Mouse (Mus musculus): ENCODE data around the gene Slc15a3. TPM values are rescaled to one million over a fixed set of nuclear protein-coding genes. Genes with fewer than 3 reads are reported as not detected.

Slc15a3 gene
- polyA plus RNA-seq (2015; fragmentation: Nextera tagmentation; extraction: Ambion mirVana) = 2.0 and 2.3 TPM in 2 replicates

DNA sequence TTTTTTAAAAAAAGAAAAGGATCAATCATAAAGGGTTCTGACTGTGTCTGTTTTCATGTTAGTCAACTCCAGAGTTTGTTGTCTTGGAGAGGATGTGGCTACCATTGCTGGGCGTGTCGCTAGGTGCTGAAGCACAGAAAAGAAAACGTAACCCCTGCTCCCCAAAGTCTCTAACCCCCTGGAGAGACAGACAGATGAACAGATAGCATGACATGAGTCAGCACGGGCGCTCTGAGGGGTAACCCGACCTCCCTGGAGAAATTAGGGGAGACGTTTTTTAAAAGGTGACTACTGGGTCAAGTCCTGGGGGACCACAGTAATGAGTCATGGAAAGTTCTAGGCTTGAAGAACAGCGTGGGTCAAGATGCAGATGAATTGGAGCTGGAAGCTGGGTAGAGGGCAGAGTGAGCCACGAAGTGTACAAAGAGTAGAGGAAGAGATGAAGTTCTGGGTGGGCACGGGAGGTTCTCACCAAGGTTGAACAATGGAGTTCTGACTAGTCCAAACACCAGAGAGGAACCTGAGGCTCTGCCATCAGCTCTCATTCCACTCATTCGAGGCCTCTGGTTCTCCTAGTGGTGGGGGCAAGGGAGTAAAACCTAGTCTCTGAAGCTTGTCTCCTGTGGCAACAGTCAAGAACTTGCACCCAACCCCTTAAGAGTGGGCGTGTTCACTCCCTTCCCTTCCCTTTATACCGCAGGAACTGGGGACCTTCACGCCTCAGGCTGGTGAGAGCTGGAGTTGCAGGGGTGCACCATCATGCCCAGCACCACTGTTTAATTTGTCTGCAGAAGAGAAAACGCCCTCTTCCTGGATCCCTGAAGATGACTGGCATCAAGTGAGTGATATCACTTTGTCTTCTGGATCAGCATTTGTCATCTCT is at the start of gene Slc15a3:
Slc15a3 (plus strand) TSS at position 718 of the 883 bp plus-strand sequence.
- ATAC-seq (ENCODE audit: insufficient number of reproducible peaks, low FRiP score, low TSS enrichment, low read depth) = no peak
- H3K4me2 ChIP-seq (replicated peaks) = no peak within 1 kb of the TSS
- 66% methylated on average over 15 of the region's 15 CpGs for WGBS

DNA sequence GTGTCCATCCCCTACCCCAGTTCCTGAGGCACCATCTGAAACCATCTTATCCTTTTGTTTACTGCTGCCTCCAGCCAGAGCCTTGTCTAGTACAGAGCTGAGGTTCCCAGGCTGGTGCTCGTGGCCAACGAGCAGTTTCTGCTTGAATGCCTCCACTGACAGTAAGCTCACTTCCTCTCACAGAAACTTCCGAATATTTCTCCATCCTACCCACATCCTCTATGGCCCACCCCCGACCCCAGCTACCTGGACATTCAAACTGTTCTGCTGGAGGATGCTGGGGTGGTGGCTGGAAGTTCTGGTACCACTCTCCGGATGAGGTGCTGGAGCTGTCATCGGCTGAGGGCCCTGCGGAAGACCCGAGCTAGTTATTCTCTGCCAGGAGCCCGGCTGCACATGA is 49.2 kb upstream of the Slc15a3 start:
- Histone ChIP-seq H3K9me3 (replicated peaks) (no peaks in the 10 kb centered on the region), H3K36me3 (no peaks in the 10 kb centered on the region), H3K4me3 (replicated peaks) (no peak overlapping the region), H3K27me3 (no peaks in the 10 kb centered on the region), H3K4me1 (0 out of 2 replicates have a peak, but pooled peaks cover under 1% of the 10 kb centered on the region), H3K4me2 (replicated peaks) (no peak overlapping the region), H3K27ac (replicated peaks) (no peak overlapping the region), H3K9ac (no peak overlapping the region)
- 70% methylated on average over 9 of the region's 9 CpGs for whole genome bisulfite sequencing
- ATAC-seq (ENCODE audit: insufficient number of reproducible peaks, low FRiP score, low TSS enrichment, low read depth) = no peak

More for the DNA sequence above, at the start of gene Slc15a3:
- Histone ChIP-seq H3K27ac (replicated peaks) (no peak within 1 kb of the TSS), H3K9ac (no peak within 1 kb of the TSS), H3K4me1 (peaks cover 6% of the 10 kb centered on the region; the same call in 1 of the 2 replicates), H3K27me3 (no peaks in the 10 kb centered on the region), H3K36me3 (no peaks in the 10 kb centered on the region), H3K9me3 (replicated peaks) (no peaks in the 10 kb centered on the region), H3K4me3 (replicated peaks) (no peak within 1 kb of the TSS)

DNA sequence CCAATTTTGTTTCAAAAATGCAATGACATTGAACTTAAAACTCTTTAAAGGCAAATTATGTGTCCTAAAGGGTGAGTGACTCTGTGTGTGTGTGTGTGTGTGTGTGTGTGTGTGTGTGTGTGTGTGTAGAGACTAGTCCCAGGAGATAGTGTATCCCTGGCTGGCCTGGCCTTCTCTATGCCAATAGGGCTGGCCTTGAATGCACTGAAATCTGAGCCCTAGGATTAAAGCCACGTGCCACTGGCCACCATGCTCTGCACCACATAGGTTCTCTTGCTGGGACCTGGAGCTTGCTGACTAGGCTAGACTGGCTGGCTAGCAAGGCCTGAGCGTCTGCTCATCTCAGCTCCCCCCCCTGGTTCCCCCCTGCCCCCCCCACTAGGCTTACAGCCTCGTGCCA is 46.5 kb upstream of the Slc15a3 start:
- Histone ChIP-seq H3K4me3 (replicated peaks) (no peak overlapping the region), H3K9ac (no peak overlapping the region), H3K27me3 (no peaks in the 10 kb centered on the region), H3K4me1 (no peaks in the 10 kb centered on the region), H3K36me3 (no peaks in the 10 kb centered on the region), H3K27ac (replicated peaks) (no peak overlapping the region), H3K4me2 (replicated peaks) (no peak overlapping the region), H3K9me3 (replicated peaks) (no peaks in the 10 kb centered on the region)
- 33% methylated on average over 3 of the region's 3 CpGs for WGBS
- no peak for ATAC-seq (ENCODE audit: insufficient number of reproducible peaks, low FRiP score, low TSS enrichment, low read depth)

DNA sequence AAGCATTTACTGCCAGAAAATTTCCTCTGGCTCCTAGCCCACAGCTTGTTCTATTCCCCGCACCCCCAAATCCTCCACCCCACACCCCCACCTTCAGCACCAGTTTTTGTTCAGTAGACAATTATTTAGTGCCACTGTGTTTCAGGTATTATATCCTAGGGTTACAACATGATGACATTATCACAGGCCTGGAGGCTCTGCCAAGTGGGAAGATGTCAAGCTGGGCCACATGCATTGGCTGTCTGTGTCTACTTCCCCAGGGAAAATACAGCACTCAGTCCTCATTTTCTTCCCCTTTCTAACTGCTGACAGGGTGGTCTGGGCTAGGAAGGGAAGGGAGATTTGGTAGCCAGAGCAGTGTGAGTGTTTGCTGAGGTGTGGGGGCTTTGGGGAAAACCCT is 44.6 kb upstream of the Slc15a3 start:
- Histone ChIP-seq H3K9me3 (replicated peaks) (no peaks in the 10 kb centered on the region), H3K27me3 (no peaks in the 10 kb centered on the region), H3K4me1 (no peaks in the 10 kb centered on the region), H3K27ac (replicated peaks) (no peak overlapping the region), H3K4me3 (replicated peaks) (no peak overlapping the region), H3K4me2 (replicated peaks) (no peak overlapping the region), H3K36me3 (no peaks in the 10 kb centered on the region), H3K9ac (no peak overlapping the region)
- WGBS = 80% methylated on average over 1 of the region's 1 CpGs
- no peak for ATAC-seq (ENCODE audit: insufficient number of reproducible peaks, low FRiP score, low TSS enrichment, low read depth)

DNA sequence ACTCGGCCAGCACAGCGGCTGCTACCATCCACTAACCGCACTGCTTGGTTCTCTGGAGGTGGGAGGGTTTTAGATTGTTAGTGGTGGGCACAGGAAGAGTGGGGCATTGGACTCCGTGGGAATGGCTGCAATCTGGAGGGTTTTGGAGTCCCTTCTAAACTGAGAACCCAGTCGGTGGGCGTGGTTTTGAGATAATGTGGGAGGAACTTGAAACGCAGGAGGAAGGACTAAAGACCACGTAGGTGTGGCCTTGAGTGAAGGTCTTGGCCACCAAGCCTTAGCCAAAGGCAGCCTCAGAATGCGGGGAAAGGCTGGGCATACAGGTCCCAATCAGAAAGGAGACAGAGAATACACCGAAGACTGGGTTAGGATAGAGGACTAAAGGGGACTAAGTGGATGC is 41.0 kb upstream of the Slc15a3 start:
- Histone ChIP-seq H3K4me2 (replicated peaks) (no peak overlapping the region), H3K27ac (replicated peaks) (no peak overlapping the region), H3K27me3 (no peaks in the 10 kb centered on the region), H3K9ac (no peak overlapping the region), H3K36me3 (no peaks in the 10 kb centered on the region), H3K4me1 (no peaks in the 10 kb centered on the region), H3K9me3 (replicated peaks) (no peaks in the 10 kb centered on the region), H3K4me3 (replicated peaks) (no peak overlapping the region)
- 75% methylated on average over 10 of the region's 10 CpGs for WGBS
- no peak; the same call in 1 of the 2 replicates for ATAC-seq (ENCODE audit: insufficient number of reproducible peaks, low FRiP score, low TSS enrichment, low read depth)

DNA sequence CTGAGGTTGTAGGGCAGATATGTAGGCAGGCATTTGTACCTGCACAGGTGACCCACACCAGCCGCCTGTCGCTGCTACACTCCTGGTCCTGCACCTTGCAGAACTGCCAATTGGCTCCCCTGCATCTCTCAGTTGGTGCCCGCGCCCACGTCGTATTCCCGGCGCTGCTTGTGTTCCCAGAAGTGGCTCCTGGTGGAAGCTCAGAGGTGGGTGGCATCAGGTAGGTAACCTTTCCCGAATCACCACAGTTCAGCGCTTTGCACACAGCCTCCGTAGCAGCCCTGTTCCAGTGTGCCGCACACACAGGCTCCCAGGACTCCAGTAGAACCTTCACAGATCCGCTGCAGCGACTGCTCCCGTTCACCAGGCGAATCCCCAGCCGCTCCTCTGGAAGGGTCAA is 40.4 kb upstream of the Slc15a3 start:
- Histone ChIP-seq H3K9me3 (replicated peaks) (no peaks in the 10 kb centered on the region), H3K4me1 (no peaks in the 10 kb centered on the region), H3K27me3 (no peaks in the 10 kb centered on the region), H3K9ac (no peak overlapping the region), H3K36me3 (no peaks in the 10 kb centered on the region), H3K4me3 (replicated peaks) (no peak overlapping the region), H3K4me2 (replicated peaks) (no peak overlapping the region), H3K27ac (replicated peaks) (no peak overlapping the region)
- ATAC-seq (ENCODE audit: insufficient number of reproducible peaks, low FRiP score, low TSS enrichment, low read depth) = no peak
- WGBS = 91% methylated on average over 17 of the region's 17 CpGs

DNA sequence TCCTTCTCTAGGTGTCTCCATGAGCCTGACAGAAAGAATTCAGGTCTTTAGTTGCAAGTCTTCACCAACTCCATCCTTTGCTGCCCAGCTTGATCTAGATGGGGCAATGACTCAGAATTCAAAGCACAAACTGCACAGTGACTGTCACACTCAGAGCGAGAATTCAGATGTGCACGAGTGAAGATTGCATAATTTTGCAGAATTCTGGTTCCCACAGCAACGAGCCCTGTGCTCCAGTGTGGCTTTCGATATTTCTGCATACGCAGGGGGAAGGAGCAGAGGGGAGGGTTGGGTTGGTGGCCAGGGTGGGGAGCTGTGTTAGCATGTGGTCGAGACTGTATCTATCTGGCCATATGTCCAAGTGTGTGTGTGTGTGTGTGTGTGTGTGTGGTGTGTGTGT is 38.5 kb upstream of the Slc15a3 start:
- H3K4me1 ChIP-seq = no peaks in the 10 kb centered on the region
- 45% methylated on average over 6 of the region's 6 CpGs for WGBS
- no peak overlapping the region for H3K9ac ChIP-seq
- no peak for ATAC-seq (ENCODE audit: insufficient number of reproducible peaks, low FRiP score, low TSS enrichment, low read depth)
- no peak overlapping the region for H3K27ac ChIP-seq (replicated peaks)
- no peaks in the 10 kb centered on the region for H3K9me3 ChIP-seq (replicated peaks)
- no peak overlapping the region for H3K4me2 ChIP-seq (replicated peaks)
- H3K36me3 ChIP-seq = no peaks in the 10 kb centered on the region
- no peak overlapping the region for H3K4me3 ChIP-seq (replicated peaks)
- no peaks in the 10 kb centered on the region for H3K27me3 ChIP-seq

DNA sequence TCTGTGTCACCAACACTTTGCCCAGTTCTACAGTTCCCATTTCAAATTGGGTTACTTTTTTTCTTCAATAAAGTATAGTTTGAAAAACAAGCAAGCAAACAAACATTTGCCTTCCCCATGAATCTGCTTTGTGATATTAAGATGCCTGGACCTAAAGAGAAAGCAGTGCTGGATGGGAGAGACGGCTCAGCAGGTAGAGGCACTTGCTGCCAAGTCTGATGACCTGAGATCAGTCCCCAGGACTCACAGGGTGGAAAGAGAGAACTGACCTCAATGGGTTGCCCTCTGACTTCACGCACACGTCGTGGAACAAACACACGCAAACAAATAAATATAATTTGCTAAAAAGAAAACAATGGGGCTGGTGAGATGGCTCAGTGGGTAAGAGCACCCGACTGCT is 37.6 kb upstream of the Slc15a3 start:
- Histone ChIP-seq H3K4me1 (no peaks in the 10 kb centered on the region), H3K4me3 (replicated peaks) (no peak overlapping the region), H3K4me2 (replicated peaks) (no peak overlapping the region), H3K9me3 (replicated peaks) (no peaks in the 10 kb centered on the region), H3K27me3 (no peaks in the 10 kb centered on the region), H3K27ac (replicated peaks) (no peak overlapping the region), H3K9ac (no peak overlapping the region), H3K36me3 (no peaks in the 10 kb centered on the region)
- no peak for ATAC-seq (ENCODE audit: insufficient number of reproducible peaks, low FRiP score, low TSS enrichment, low read depth)
- 82% methylated on average over 6 of the region's 6 CpGs for WGBS

DNA sequence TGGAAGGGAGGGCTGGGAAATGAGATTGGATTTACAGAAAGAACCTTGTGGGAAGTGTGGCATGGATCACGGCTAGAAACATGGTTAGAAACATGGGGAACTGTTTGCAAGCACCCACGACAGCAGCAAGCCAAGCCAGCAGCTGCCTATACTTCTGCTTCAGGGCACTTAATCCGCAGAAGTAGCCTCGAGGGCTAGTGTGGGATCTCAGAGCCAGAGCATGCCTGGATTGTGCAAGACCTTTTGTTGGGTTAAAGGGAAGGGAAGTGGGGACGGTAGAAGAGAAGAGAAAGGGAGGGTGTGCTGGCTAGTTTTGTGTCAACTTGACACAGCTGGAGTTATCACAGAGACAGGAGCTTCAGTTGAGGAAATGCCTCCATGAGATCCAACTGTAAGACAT is 35.8 kb upstream of the Slc15a3 start:
- Histone ChIP-seq H3K4me2 (replicated peaks) (no peak overlapping the region), H3K27me3 (no peaks in the 10 kb centered on the region), H3K4me1 (no peaks in the 10 kb centered on the region), H3K9me3 (replicated peaks) (no peaks in the 10 kb centered on the region), H3K36me3 (no peaks in the 10 kb centered on the region), H3K27ac (replicated peaks) (no peak overlapping the region), H3K9ac (no peak overlapping the region), H3K4me3 (replicated peaks) (no peak overlapping the region)
- 67% methylated on average over 5 of the region's 5 CpGs for WGBS
- no peak for ATAC-seq (ENCODE audit: insufficient number of reproducible peaks, low FRiP score, low TSS enrichment, low read depth)

DNA sequence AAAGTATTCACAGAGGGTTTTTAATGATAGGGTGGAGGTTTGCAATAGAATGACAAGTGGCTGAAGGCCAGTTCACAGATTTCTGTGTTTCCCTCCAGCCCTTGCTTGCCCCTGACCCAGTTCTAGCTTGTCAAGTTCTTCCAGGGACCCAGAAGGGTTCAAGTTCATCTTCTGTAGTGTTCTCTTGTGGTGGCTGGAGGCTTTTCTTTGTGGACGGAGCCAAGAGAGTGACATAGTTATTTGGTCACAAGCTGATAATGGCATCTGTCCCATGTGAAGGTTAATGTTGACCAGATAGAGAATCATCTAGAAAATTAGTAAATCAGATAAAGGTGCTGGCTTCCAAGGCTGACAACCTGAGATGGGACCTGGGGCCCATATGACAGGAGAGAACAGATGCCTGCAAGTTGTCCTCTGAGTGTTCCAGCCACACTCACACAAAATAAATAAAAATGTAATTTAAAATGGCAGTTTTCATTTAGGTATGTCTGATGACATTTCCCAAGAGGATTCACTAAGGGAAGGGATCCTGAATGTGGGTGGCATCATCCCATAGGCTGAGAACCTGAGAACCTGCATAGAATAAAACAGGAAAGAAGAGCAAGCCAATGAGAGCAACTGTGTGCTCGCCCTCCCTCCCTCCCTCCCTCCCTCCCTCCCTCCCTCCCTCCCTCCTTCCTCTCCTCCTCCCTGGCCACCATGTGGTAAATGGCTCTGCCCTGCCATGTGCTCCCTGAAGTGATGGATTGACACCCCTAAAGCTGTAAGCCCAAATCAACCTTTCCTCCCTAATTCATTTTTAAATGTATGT is 34.5 kb upstream of the Slc15a3 start:
- WGBS = 91% methylated on average over 2 of the region's 2 CpGs
- Histone ChIP-seq H3K27ac (replicated peaks) (no peak overlapping the region), H3K9ac (no peak overlapping the region), H3K4me3 (replicated peaks) (no peak overlapping the region), H3K27me3 (no peaks in the 10 kb centered on the region), H3K4me1 (no peaks in the 10 kb centered on the region), H3K4me2 (replicated peaks) (no peak overlapping the region), H3K9me3 (replicated peaks) (no peaks in the 10 kb centered on the region), H3K36me3 (no peaks in the 10 kb centered on the region)
- no peak for ATAC-seq (ENCODE audit: insufficient number of reproducible peaks, low FRiP score, low TSS enrichment, low read depth)

DNA sequence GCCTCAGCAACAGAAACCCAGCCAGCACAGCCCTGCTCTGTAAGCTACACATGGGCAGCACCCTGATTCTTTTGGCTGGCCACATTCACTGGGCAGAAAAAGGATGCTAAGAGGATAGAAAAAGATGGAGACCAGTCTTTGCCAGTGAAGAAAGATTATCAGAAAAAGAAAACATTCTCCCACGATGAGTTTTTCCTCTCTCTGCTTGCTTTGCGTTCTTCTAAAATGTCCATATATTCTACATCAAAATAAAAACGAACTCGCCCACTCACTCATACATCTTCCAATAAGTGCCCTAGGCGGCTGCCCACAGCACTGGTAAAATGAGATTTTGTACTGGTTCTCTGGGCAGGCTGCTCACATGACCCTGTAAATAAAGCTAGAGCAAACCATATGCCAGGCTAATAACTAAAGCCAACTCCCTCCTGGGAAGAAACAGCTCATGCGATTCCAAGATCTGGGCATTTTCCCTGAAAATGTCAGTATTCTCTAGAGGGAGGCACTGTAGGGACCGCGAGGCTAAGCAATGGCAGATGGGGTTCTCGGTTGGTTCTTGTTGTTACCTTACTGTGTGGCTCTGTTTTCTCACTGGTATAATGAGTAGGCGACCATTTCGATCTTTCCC is 33.8 kb upstream of the Slc15a3 start:
- H3K4me2 ChIP-seq (replicated peaks) = no peak overlapping the region
- 79% methylated on average over 11 of the region's 11 CpGs for WGBS
- H3K4me1 ChIP-seq = no peaks in the 10 kb centered on the region
- H3K9me3 ChIP-seq (replicated peaks) = no peaks in the 10 kb centered on the region
- H3K36me3 ChIP-seq = no peaks in the 10 kb centered on the region
- no peak overlapping the region for H3K27ac ChIP-seq (replicated peaks)
- no peak overlapping the region for H3K9ac ChIP-seq
- no peaks in the 10 kb centered on the region for H3K27me3 ChIP-seq
- H3K4me3 ChIP-seq (replicated peaks) = no peak overlapping the region
- no peak for ATAC-seq (ENCODE audit: insufficient number of reproducible peaks, low FRiP score, low TSS enrichment, low read depth)
